ENCODE assay signal across 9 mouse cellular contexts in genomic region chr10:59334899-59335798, GRCm38 (mm10). TPM values are rescaled to one million over a fixed set of nuclear protein-coding genes. Genes with fewer than 3 reads are reported as not detected.
DNase-seq lines count a peak whose midpoint lies in the region; ATAC-seq and TF ChIP-seq lines count a peak whose summit lies in the region.
"Had no signal": no experiment of that assay in that cellular context is flagged by ENCODE, and none has a peak within 500 bp of the region (broad histone marks: within the 10 kb centered on the region; RNA-seq: fewer than 3 reads in every experiment).

No protein-coding gene starts in this region.

- 84% methylated on average over 4 of the region's 4 CpGs for WGBS in neural tube, embryonic 15.5 days
- 60% methylated on average over 4 of the region's 4 CpGs for WGBS in cerebellum, adult 2 months
- 74% methylated on average over 4 of the region's 4 CpGs for WGBS in kidney, embryonic 15.5 days
- 64% methylated on average over 4 of the region's 4 CpGs for WGBS in limb, embryonic 15.5 days
- 52% methylated on average over 4 of the region's 4 CpGs for whole genome bisulfite sequencing in small intestine, adult 2 months

- peaks cover 12% of the 10 kb centered on the region; the same call in 1 of the 2 replicates for H3K36me3 ChIP-seq in neural tube, embryonic 15.5 days
- H3K36me3 ChIP-seq in kidney, embryonic 15.5 days = peaks cover 18% of the 10 kb centered on the region
- H3K36me3 ChIP-seq in limb, embryonic 15.5 days = peaks cover 20% of the 10 kb centered on the region
- H3K36me3 ChIP-seq in small intestine, adult 2 months (ENCODE audit: control insufficient read depth, insufficient read depth, low read length) = peaks cover 3% of the 10 kb centered on the region

- H3K4me1 ChIP-seq in neural tube, embryonic 15.5 days = 0 out of 2 replicates have a peak, but pooled peaks cover 6% of the 10 kb centered on the region
- peaks cover 13% of the 10 kb centered on the region for H3K4me1 ChIP-seq in cerebellum, adult 2 months (ENCODE audit: control insufficient read depth, insufficient read depth, low read length)
- peaks cover 16% of the 10 kb centered on the region for H3K4me1 ChIP-seq in kidney, embryonic 15.5 days
- peaks cover 22% of the 10 kb centered on the region for H3K4me1 ChIP-seq in limb, embryonic 15.5 days
- 0 out of 2 replicates have a peak, but pooled peaks cover 2% of the 10 kb centered on the region for H3K4me1 ChIP-seq in small intestine, adult 2 months (ENCODE audit: control insufficient read depth, insufficient read depth, insufficient read length, low read length)

- no peak for ATAC-seq in neural tube, embryonic 15.5 days (ENCODE audit: low FRiP score)
- ATAC-seq in kidney, embryonic 15.5 days (replicated peaks; ENCODE audit: low FRiP score) = peak; percentile 85
- no peak for ATAC-seq in limb, embryonic 15.5 days (ENCODE audit: insufficient number of reproducible peaks, low FRiP score, low TSS enrichment, low read depth)

- TF ChIP-seq CTCF in cerebellum, adult 2 months (IDR thresholded peaks at IDR 0.05; ENCODE audit: borderline replicate concordance, insufficient read depth, low read depth, low read length) = no peak
- no peak for TF ChIP-seq CTCF in small intestine, adult 2 months (IDR thresholded peaks at IDR 0.05; ENCODE audit: extremely low read depth, insufficient read length, insufficient replicate concordance, low read depth, low read length)

- H3K9me3 ChIP-seq in neural tube, embryonic 15.5 days (replicated peaks) = no peaks in the 10 kb centered on the region
- H3K9me3 ChIP-seq in kidney, embryonic 15.5 days (replicated peaks) = no peaks in the 10 kb centered on the region
- no peaks in the 10 kb centered on the region for H3K9me3 ChIP-seq in limb, embryonic 15.5 days

- H3K4me3 ChIP-seq in neural tube, embryonic 15.5 days (replicated peaks) = no peak overlapping the region
- H3K4me3 ChIP-seq in cerebellum, adult 2 months (replicated peaks; ENCODE audit: insufficient read depth, low read depth, low read length) = no peak overlapping the region
- no peak overlapping the region for H3K4me3 ChIP-seq in kidney, embryonic 15.5 days (replicated peaks)
- H3K4me3 ChIP-seq in limb, embryonic 15.5 days = no peak overlapping the region
- H3K4me3 ChIP-seq in small intestine, adult 2 months (ENCODE audit: low read depth, low read length) = no peak overlapping the region
- H3K4me3 ChIP-seq: myocyte had no signal

- H3K27me3 ChIP-seq in neural tube, embryonic 15.5 days (replicated peaks) = no peaks in the 10 kb centered on the region
- no peaks in the 10 kb centered on the region for H3K27me3 ChIP-seq in cerebellum, adult 2 months (ENCODE audit: control insufficient read depth, insufficient read depth, low read length)
- no peaks in the 10 kb centered on the region for H3K27me3 ChIP-seq in kidney, embryonic 15.5 days
- no peaks in the 10 kb centered on the region for H3K27me3 ChIP-seq in limb, embryonic 15.5 days
- H3K27me3 ChIP-seq in small intestine, adult 2 months (ENCODE audit: control insufficient read depth, insufficient read depth, low read length) = no peaks in the 10 kb centered on the region

- H3K27ac ChIP-seq in neural tube, embryonic 15.5 days (replicated peaks) = 0 out of 2 replicates have a peak overlapping the region, but pooled peaks have one; percentile 9
- no peak overlapping the region for H3K27ac ChIP-seq in cerebellum, adult 2 months (ENCODE audit: insufficient read depth, low read length)
- H3K27ac ChIP-seq in kidney, embryonic 15.5 days = peak overlapping the region; percentile 45
- peak overlapping the region; percentile 28 for H3K27ac ChIP-seq in limb, embryonic 15.5 days
- H3K27ac ChIP-seq in small intestine, adult 2 months (ENCODE audit: insufficient read depth, low read depth, low read length) = peak overlapping the region; percentile 36; the same call in 1 of the 2 replicates

- H3K9ac ChIP-seq in neural tube, embryonic 15.5 days (replicated peaks) = no peak overlapping the region
- H3K9ac ChIP-seq in kidney, embryonic 15.5 days = no peak overlapping the region
- H3K9ac ChIP-seq in limb, embryonic 15.5 days = no peak overlapping the region

- no peak for TF ChIP-seq POLR2A in cerebellum, adult 2 months (IDR thresholded peaks at IDR 0.05; ENCODE audit: borderline replicate concordance, insufficient read depth, low read length)
- no peak for TF ChIP-seq POLR2A in small intestine, adult 2 months (IDR thresholded peaks at IDR 0.05; ENCODE audit: low read depth, low read length)

- no peak overlapping the region for H3K4me2 ChIP-seq in neural tube, embryonic 15.5 days
- H3K4me2 ChIP-seq in kidney, embryonic 15.5 days = no peak overlapping the region
- H3K4me2 ChIP-seq in limb, embryonic 15.5 days = no peak overlapping the region

- DNase-seq in neural tube, embryonic 10.5 days (ENCODE audit: extremely low spot score, low spot score) = no peak
- DNase-seq in cerebellum, adult 2 months = peak; percentile 42 to 84
- DNase-seq in heart, adult 18-20 months = peak; percentile 85 to 90
- no peak for DNase-seq in spleen, postnatal 14 days (ENCODE audit: low spot score in 2 of 2)

RNA-seq across cellular contexts. Expression of gene P4ha1, which starts 12.1 kb away (rescaled TPM):
- 31.1 and 36.4 TPM in 2 replicates for polyA plus RNA-seq in neural tube, embryonic 15.5 days (2015; fragmentation: Nextera tagmentation; extraction: Ambion mirVana)
- polyA plus RNA-seq in cerebellum, adult 2 months (2012; rRNA removed) = 17.7 and 18.8 TPM in 2 replicates
- total RNA-seq in heart, adult 18-20 months (2021) = 10 to 100 TPM; 49.0 to 79.8 TPM
- 68.4 TPM in 2 replicates for polyA plus RNA-seq in kidney, embryonic 15.5 days (2015; fragmentation: Nextera tagmentation; extraction: Ambion mirVana)
- polyA plus RNA-seq in limb, embryonic 15.5 days (2015; fragmentation: Nextera tagmentation; extraction: Ambion mirVana) = 146 and 152 TPM in 2 replicates
- 1.2 and 1.7 TPM in 2 replicates for polyA plus RNA-seq in small intestine, adult 2 months (2012; rRNA removed)

Comparison
In these comparisons a context has a peak if more than half of its experiments do, and no peak if none do; other contexts are left out.
1. DNase-seq: peak in cerebellum, adult 2 months (2 of 2) and heart, adult 18-20 months (2 of 2); none in neural tube, embryonic 10.5 days (single experiment) and spleen, postnatal 14 days (0 of 2).